Mouse (Mus musculus): ENCODE measurements around the gene Lrrc28. TPM values are rescaled to one million over a fixed set of nuclear protein-coding genes. Genes with fewer than 3 reads are reported as not detected.

Gene Lrrc28
- polyA plus RNA-seq, 1 experiment, result 9.1 TPM

- TF ChIP-seq MYOD1 (IDR thresholded peaks at IDR 0.05; ENCODE audit: control insufficient read depth, insufficient read length, low read depth) (no peak), MYOG (IDR thresholded peaks at IDR 0.05; ENCODE audit: control insufficient read depth, extremely low read depth, insufficient read length) (no peak), CEBPB (IDR thresholded peaks at IDR 0.05; ENCODE audit: low read depth) (no peak), MAX (IDR thresholded peaks at IDR 0.05) (no peak), USF1 (IDR thresholded peaks at IDR 0.05; ENCODE audit: low read depth) (no peak), FOSL1 (IDR thresholded peaks at IDR 0.05; ENCODE audit: insufficient read depth, low read length, poor library complexity, severe bottlenecking) (no peak), CTCF (IDR thresholded peaks at IDR 0.05; ENCODE audit: control insufficient read depth, insufficient read depth, insufficient read length) (no peak)
- H3K79me3 ChIP-seq (ENCODE audit: low read depth), result no peaks in the 10 kb centered on the region
These were observed 51.2 kb downstream of the Lrrc28 start for GRCm38 (mm10) chr7:67593902-67594301.

GRCm38 (mm10) chr7:67592670-67593069, 52.4 kb downstream of the Lrrc28 start:
- Histone ChIP-seq H3K79me2 (ENCODE audit: control insufficient read depth, insufficient read depth) (no peaks in the 10 kb centered on the region), H3K36me3 (ENCODE audit: control insufficient read depth, insufficient read depth) (no peaks in the 10 kb centered on the region), H3K79me3 (ENCODE audit: low read depth) (no peaks in the 10 kb centered on the region), H3K27me3 (ENCODE audit: control insufficient read depth, insufficient read depth, insufficient read length) (no peaks in the 10 kb centered on the region), H3K4me3 (ENCODE audit: insufficient read depth, poor library complexity, severe bottlenecking) (no peak overlapping the region), H3ac (ENCODE audit: control insufficient read depth, insufficient read length, low read depth) (no peak overlapping the region)
- TF ChIP-seq CEBPB (IDR thresholded peaks at IDR 0.05; ENCODE audit: low read depth) (no peak), MYOD1 (IDR thresholded peaks at IDR 0.05; ENCODE audit: control insufficient read depth, insufficient read length, low read depth) (no peak), FOSL1 (IDR thresholded peaks at IDR 0.05; ENCODE audit: insufficient read depth, low read length, poor library complexity, severe bottlenecking) (no peak)

More at GRCm38 (mm10) chr7:67593902-67594301, 51.2 kb downstream of the Lrrc28 start:
- Histone ChIP-seq H3K79me2 (ENCODE audit: control insufficient read depth, insufficient read depth) (no peaks in the 10 kb centered on the region), H3K27me3 (ENCODE audit: control insufficient read depth, insufficient read depth, insufficient read length) (no peaks in the 10 kb centered on the region), H3ac (ENCODE audit: control insufficient read depth, insufficient read length, low read depth) (no peak overlapping the region), H3K4me3 (ENCODE audit: insufficient read depth, poor library complexity, severe bottlenecking) (no peak overlapping the region), H3K36me3 (ENCODE audit: control insufficient read depth, insufficient read depth) (no peaks in the 10 kb centered on the region)

- no peaks in the 10 kb centered on the region for H3K27me3 ChIP-seq (ENCODE audit: control insufficient read depth, insufficient read depth, insufficient read length)
- H3K79me2 ChIP-seq (ENCODE audit: control insufficient read depth, insufficient read depth), result no peaks in the 10 kb centered on the region
- H3K4me3 ChIP-seq (ENCODE audit: insufficient read depth, poor library complexity, severe bottlenecking), result no peak overlapping the region
- no peak overlapping the region for H3ac ChIP-seq (ENCODE audit: control insufficient read depth, insufficient read length, low read depth)
- TF ChIP-seq USF1 (IDR thresholded peaks at IDR 0.05; ENCODE audit: low read depth) (no peak), CEBPB (IDR thresholded peaks at IDR 0.05; ENCODE audit: low read depth) (no peak), MAX (IDR thresholded peaks at IDR 0.05) (no peak), FOSL1 (IDR thresholded peaks at IDR 0.05; ENCODE audit: insufficient read depth, low read length, poor library complexity, severe bottlenecking) (no peak), CTCF (IDR thresholded peaks at IDR 0.05; ENCODE audit: control insufficient read depth, insufficient read depth, insufficient read length) (no peak), MYOD1 (IDR thresholded peaks at IDR 0.05; ENCODE audit: control insufficient read depth, insufficient read length, low read depth) (no peak), MYOG (IDR thresholded peaks at IDR 0.05; ENCODE audit: control insufficient read depth, extremely low read depth, insufficient read length) (no peak)
- no peaks in the 10 kb centered on the region for H3K79me3 ChIP-seq (ENCODE audit: low read depth)
- H3K36me3 ChIP-seq (ENCODE audit: control insufficient read depth, insufficient read depth), result no peaks in the 10 kb centered on the region
These were observed 56.3 kb downstream of the Lrrc28 start for GRCm38 (mm10) chr7:67588743-67589142.

- Histone ChIP-seq H3ac (ENCODE audit: control insufficient read depth, insufficient read length, low read depth) (no peak overlapping the region), H3K79me2 (ENCODE audit: control insufficient read depth, insufficient read depth) (no peaks in the 10 kb centered on the region), H3K79me3 (ENCODE audit: low read depth) (no peaks in the 10 kb centered on the region), H3K4me3 (ENCODE audit: insufficient read depth, poor library complexity, severe bottlenecking) (no peak overlapping the region), H3K27me3 (ENCODE audit: control insufficient read depth, insufficient read depth, insufficient read length) (no peaks in the 10 kb centered on the region), H3K36me3 (ENCODE audit: control insufficient read depth, insufficient read depth) (no peaks in the 10 kb centered on the region)
- TF ChIP-seq MYOD1 (IDR thresholded peaks at IDR 0.05; ENCODE audit: control insufficient read depth, insufficient read length, low read depth) (no peak), MAX (IDR thresholded peaks at IDR 0.05) (no peak), MYOG (IDR thresholded peaks at IDR 0.05; ENCODE audit: control insufficient read depth, extremely low read depth, insufficient read length) (no peak), USF1 (IDR thresholded peaks at IDR 0.05; ENCODE audit: low read depth) (no peak), FOSL1 (IDR thresholded peaks at IDR 0.05; ENCODE audit: insufficient read depth, low read length, poor library complexity, severe bottlenecking) (no peak), CEBPB (IDR thresholded peaks at IDR 0.05; ENCODE audit: low read depth) (no peak), CTCF (IDR thresholded peaks at IDR 0.05; ENCODE audit: control insufficient read depth, insufficient read depth, insufficient read length) (no peak)
These were observed 58.6 kb downstream of the Lrrc28 start for GRCm38 (mm10) chr7:67586479-67586878.

GRCm38 (mm10) chr7:67583852-67584251, 61.2 kb downstream of the Lrrc28 start:
- no peak overlapping the region for H3ac ChIP-seq (ENCODE audit: control insufficient read depth, insufficient read length, low read depth)
- H3K4me3 ChIP-seq (ENCODE audit: insufficient read depth, poor library complexity, severe bottlenecking), result no peak overlapping the region
- no peaks in the 10 kb centered on the region for H3K79me3 ChIP-seq (ENCODE audit: low read depth)
- no peaks in the 10 kb centered on the region for H3K36me3 ChIP-seq (ENCODE audit: control insufficient read depth, insufficient read depth)
- TF ChIP-seq CEBPB (IDR thresholded peaks at IDR 0.05; ENCODE audit: low read depth) (no peak), CTCF (IDR thresholded peaks at IDR 0.05; ENCODE audit: control insufficient read depth, insufficient read depth, insufficient read length) (no peak), MYOD1 (IDR thresholded peaks at IDR 0.05; ENCODE audit: control insufficient read depth, insufficient read length, low read depth) (no peak), USF1 (IDR thresholded peaks at IDR 0.05; ENCODE audit: low read depth) (no peak), MYOG (IDR thresholded peaks at IDR 0.05; ENCODE audit: control insufficient read depth, extremely low read depth, insufficient read length) (no peak), MAX (IDR thresholded peaks at IDR 0.05) (no peak), FOSL1 (IDR thresholded peaks at IDR 0.05; ENCODE audit: insufficient read depth, low read length, poor library complexity, severe bottlenecking) (no peak)
- no peaks in the 10 kb centered on the region for H3K79me2 ChIP-seq (ENCODE audit: control insufficient read depth, insufficient read depth)
- no peaks in the 10 kb centered on the region for H3K27me3 ChIP-seq (ENCODE audit: control insufficient read depth, insufficient read depth, insufficient read length)
